Comparison of ENCODE assay signal across 18 mouse cellular contexts in genomic region chr9:97135866-97136265, GRCm38 (mm10).
"Had no signal": no experiment of that assay in that cellular context is flagged by ENCODE, and none has a peak within 500 bp of the region (broad histone marks: within the 10 kb centered on the region; RNA-seq: fewer than 3 reads in every experiment).

No protein-coding gene starts in this region.

- H3K4me3 ChIP-seq: layer of hippocampus, adult 2 months; limb, embryonic 10.5 days; limb, embryonic 13.5 days; liver, embryonic 12.5 days; liver, embryonic 15.5 days; megakaryocyte, embryonic 14.5 days; midbrain, embryonic 10.5 days; midbrain, embryonic 13.5 days had no signal

- H3K9me3 ChIP-seq: limb, embryonic 10.5 days; limb, embryonic 13.5 days; liver, embryonic 12.5 days; liver, embryonic 15.5 days; megakaryocyte, embryonic 14.5 days; midbrain, embryonic 10.5 days; midbrain, embryonic 13.5 days had no signal

- H3K27ac ChIP-seq: kidney, postnatal 0 days; layer of hippocampus, adult 2 months; limb, embryonic 10.5 days; limb, embryonic 13.5 days; liver, embryonic 12.5 days; liver, embryonic 15.5 days; midbrain, embryonic 10.5 days; midbrain, embryonic 13.5 days; stomach, postnatal 0 days had no signal

- H3K4me1 ChIP-seq: limb, embryonic 10.5 days; limb, embryonic 13.5 days; liver, embryonic 12.5 days; liver, embryonic 15.5 days; megakaryocyte, embryonic 14.5 days; midbrain, embryonic 10.5 days; midbrain, embryonic 13.5 days had no signal

- DNase-seq: kidney, adult 2 months; kidney, postnatal 25 days; layer of hippocampus, adult 9-11 months; liver; lung, embryonic 14.5 days; thymus, adult 2 months; thymus, postnatal 14 days; thymus, postnatal 4 days had no signal

- H3K36me3 ChIP-seq: limb, embryonic 10.5 days; limb, embryonic 13.5 days; liver, embryonic 12.5 days; liver, embryonic 15.5 days; midbrain, embryonic 10.5 days; midbrain, embryonic 13.5 days had no signal

- H3K27me3 ChIP-seq: midbrain, embryonic 13.5 days had no signal
